Mouse (Mus musculus): ENCODE measurements around the gene Llgl1. TPM values are rescaled to one million over a fixed set of nuclear protein-coding genes. Genes with fewer than 3 reads are reported as not detected.

Gene Llgl1
- polyA plus RNA-seq, 1 experiment, result 11.2 TPM

GRCm38 (mm10) chr11:60711218-60711617 is 11.7 kb downstream of the Llgl1 start:
- TF ChIP-seq CTCF (IDR thresholded peaks at IDR 0.05; ENCODE audit: control insufficient read depth, insufficient read depth, low read length), result no peak
- no peak for TF ChIP-seq POLR2A (IDR thresholded peaks at IDR 0.05; ENCODE audit: borderline replicate concordance, control insufficient read depth, low read depth, low read length)
- no peaks in the 10 kb centered on the region for H3K4me1 ChIP-seq (ENCODE audit: control insufficient read depth, insufficient read depth, low read length)
- H3K27ac ChIP-seq (ENCODE audit: control insufficient read depth, insufficient read depth, low read depth, low read length, poor library complexity), result no peak overlapping the region
- 86% methylated on average over 17 of the region's 17 CpGs for WGBS
- no peak overlapping the region for H3K4me3 ChIP-seq (replicated peaks; ENCODE audit: control insufficient read depth, low read depth, low read length)

- H3K4me3 ChIP-seq (replicated peaks; ENCODE audit: control insufficient read depth, low read depth, low read length), result no peak overlapping the region
- no peaks in the 10 kb centered on the region for H3K4me1 ChIP-seq (ENCODE audit: control insufficient read depth, insufficient read depth, low read length)
- no peak overlapping the region for H3K27ac ChIP-seq (ENCODE audit: control insufficient read depth, insufficient read depth, low read depth, low read length, poor library complexity)
- 88% methylated on average over 18 of the region's 18 CpGs for WGBS
- TF ChIP-seq POLR2A (IDR thresholded peaks at IDR 0.05; ENCODE audit: borderline replicate concordance, control insufficient read depth, low read depth, low read length) (no peak), CTCF (IDR thresholded peaks at IDR 0.05; ENCODE audit: control insufficient read depth, insufficient read depth, low read length) (no peak)
These were observed 12.5 kb downstream of the Llgl1 start for GRCm38 (mm10) chr11:60712040-60712439.

GRCm38 (mm10) chr11:60712639-60713255 is 13.2 kb downstream of the Llgl1 start:
- no peaks in the 10 kb centered on the region for H3K4me1 ChIP-seq (ENCODE audit: control insufficient read depth, insufficient read depth, low read length)
- no peak overlapping the region for H3K4me3 ChIP-seq (replicated peaks; ENCODE audit: control insufficient read depth, low read depth, low read length)
- TF ChIP-seq CTCF (IDR thresholded peaks at IDR 0.05; ENCODE audit: control insufficient read depth, insufficient read depth, low read length), result no peak
- no peak for TF ChIP-seq POLR2A (IDR thresholded peaks at IDR 0.05; ENCODE audit: borderline replicate concordance, control insufficient read depth, low read depth, low read length)
- WGBS, result 91% methylated on average over 13 of the region's 13 CpGs
- no peak overlapping the region for H3K27ac ChIP-seq (ENCODE audit: control insufficient read depth, insufficient read depth, low read depth, low read length, poor library complexity)

GRCm38 (mm10) chr11:60715833-60716232 is 16.3 kb downstream of the Llgl1 start:
- no peak for TF ChIP-seq POLR2A (IDR thresholded peaks at IDR 0.05; ENCODE audit: borderline replicate concordance, control insufficient read depth, low read depth, low read length)
- no peak for TF ChIP-seq CTCF (IDR thresholded peaks at IDR 0.05; ENCODE audit: control insufficient read depth, insufficient read depth, low read length)
- Histone ChIP-seq H3K4me3 (replicated peaks; ENCODE audit: control insufficient read depth, low read depth, low read length) (no peak overlapping the region), H3K27ac (ENCODE audit: control insufficient read depth, insufficient read depth, low read depth, low read length, poor library complexity) (no peak overlapping the region), H3K4me1 (ENCODE audit: control insufficient read depth, insufficient read depth, low read length) (no peaks in the 10 kb centered on the region; the same call in 1 of the 2 replicates)
- 88% methylated on average over 5 of the region's 5 CpGs for WGBS

GRCm38 (mm10) chr11:60719263-60719662 is 19.7 kb downstream of the Llgl1 start:
- Histone ChIP-seq H3K4me1 (ENCODE audit: control insufficient read depth, insufficient read depth, low read length) (no peaks in the 10 kb centered on the region; the same call in 1 of the 2 replicates), H3K4me3 (replicated peaks; ENCODE audit: control insufficient read depth, low read depth, low read length) (no peak overlapping the region), H3K27ac (ENCODE audit: control insufficient read depth, insufficient read depth, low read depth, low read length, poor library complexity) (no peak overlapping the region)
- TF ChIP-seq POLR2A (IDR thresholded peaks at IDR 0.05; ENCODE audit: borderline replicate concordance, control insufficient read depth, low read depth, low read length), result no peak
- no peak for TF ChIP-seq CTCF (IDR thresholded peaks at IDR 0.05; ENCODE audit: control insufficient read depth, insufficient read depth, low read length)
- 59% methylated on average over 5 of the region's 5 CpGs for WGBS

- peak within 1 kb of the TSS; percentile 95 for H3K4me3 ChIP-seq (replicated peaks; ENCODE audit: control insufficient read depth, low read depth, low read length)
- TF ChIP-seq POLR2A (IDR thresholded peaks at IDR 0.05; ENCODE audit: borderline replicate concordance, control insufficient read depth, low read depth, low read length) (peak; percentile 60; the same call in 1 of the 2 replicates), CTCF (IDR thresholded peaks at IDR 0.05; ENCODE audit: control insufficient read depth, insufficient read depth, low read length) (peak; percentile 49; the same call in 1 of the 2 replicates)
- H3K4me1 ChIP-seq (ENCODE audit: control insufficient read depth, insufficient read depth, low read length), result peaks cover 5% of the 10 kb centered on the region; the same call in 1 of the 2 replicates
- WGBS, result under 1% methylated on average over 71 of the region's 71 CpGs
- H3K27ac ChIP-seq (ENCODE audit: control insufficient read depth, insufficient read depth, low read depth, low read length, poor library complexity), result peak within 1 kb of the TSS; percentile 96
These were observed 27.3 kb downstream of the Llgl1 start, which contains the start of gene Flii for GRCm38 (mm10) chr11:60726601-60727391. Gene Flii, minus strand, starts transcription at chr11:60727263.

GRCm38 (mm10) chr11:60727392-60728140 is 28.0 kb downstream of the Llgl1 start:
- peaks cover 7% of the 10 kb centered on the region; the same call in 1 of the 2 replicates for H3K4me1 ChIP-seq (ENCODE audit: control insufficient read depth, insufficient read depth, low read length)
- 4% methylated on average over 12 of the region's 12 CpGs for WGBS
- peak overlapping the region; percentile 95 for H3K4me3 ChIP-seq (replicated peaks; ENCODE audit: control insufficient read depth, low read depth, low read length)
- peak overlapping the region; percentile 96 for H3K27ac ChIP-seq (ENCODE audit: control insufficient read depth, insufficient read depth, low read depth, low read length, poor library complexity)
- TF ChIP-seq POLR2A (IDR thresholded peaks at IDR 0.05; ENCODE audit: borderline replicate concordance, control insufficient read depth, low read depth, low read length) (no peak), CTCF (IDR thresholded peaks at IDR 0.05; ENCODE audit: control insufficient read depth, insufficient read depth, low read length) (no peak)

All from bone marrow, adult 2 months (tissue).